Mouse (Mus musculus) limb, embryonic 14.5 days (tissue): ENCODE data around the gene Mrtfa. TPM values are rescaled to one million over a fixed set of nuclear protein-coding genes. Genes with fewer than 3 reads are reported as not detected.
A peak's percentile ranks its signal among the peaks of the same experiment; 100 is the strongest.
"Not testable (repeated sequence)": the region's sequence is repeated elsewhere in the genome, so short reads cannot be mapped to it uniquely, and the experiment has no call there.

Experiments
- ATAC-seq: fragments of 200-750 bp; cut with Nextera tagmentation; 2 replicates; pipeline ENCODE4 v1.8.0; 2017; ENCODE audit warnings: low read depth, moderate number of reproducible peaks, moderate TSS enrichment; ENCODE audit not compliant: low FRiP score
- DNase-seq: peaks from one replicate; pipeline ENCODE4 v3.0.0-alpha.2; 2015; ENCODE audit warnings: low spot score
- H3K27ac ChIP-seq: fragments of 300-500 bp; sonication (generic); replicated peaks from 2 replicates; pipeline ENCODE4 v1.5.1; 2014; ENCODE audit warnings: low read depth, mild to moderate bottlenecking, low read length, moderate library complexity, mixed read lengths
- H3K27me3 ChIP-seq: fragments of 300-500 bp; sonication (generic); 2 replicates; pipeline ENCODE4 v1.6.1; 2014; ENCODE audit warnings: low read length, mixed read lengths; ENCODE audit not compliant: control insufficient read depth, insufficient read depth
- H3K36me3 ChIP-seq: fragments of 300-500 bp; sonication (generic); 2 replicates; pipeline ENCODE4 v1.6.1; 2014; ENCODE audit warnings: mild to moderate bottlenecking, low read length, moderate library complexity, mixed read lengths; ENCODE audit not compliant: control insufficient read depth, insufficient read depth
- H3K4me1 ChIP-seq: fragments of 300-500 bp; sonication (generic); 2 replicates; pipeline ENCODE4 v1.6.1; 2014; ENCODE audit warnings: antibody characterized with exemption, low read length, mixed read lengths; ENCODE audit not compliant: control insufficient read depth, insufficient read depth
- H3K4me2 ChIP-seq: fragments of 300-500 bp; sonication (generic); replicated peaks from 2 replicates; pipeline ENCODE4 v1.6.1; 2014; ENCODE audit warnings: low read depth, mild to moderate bottlenecking, low read length, moderate library complexity; ENCODE audit not compliant: severe bottlenecking
- H3K4me3 ChIP-seq: fragments of 300-500 bp; sonication (generic); replicated peaks from 2 replicates; pipeline ENCODE4 v1.5.1; 2014; ENCODE audit warnings: low read length
- H3K9ac ChIP-seq: fragments of 300-500 bp; sonication (generic); 2 replicates; pipeline ENCODE4 v1.6.1; 2014; ENCODE audit warnings: mild to moderate bottlenecking, low read depth, low read length, moderate library complexity; ENCODE audit not compliant: severe bottlenecking
- H3K9me3 ChIP-seq: fragments of 300-500 bp; sonication (generic); 2 replicates; pipeline ENCODE4 v1.6.1; 2016; ENCODE audit warnings: low read length; ENCODE audit not compliant: control insufficient read depth
- POLR2A ChIP-seq: fragments of 200-500 bp; IDR thresholded peaks from 2 replicates; pipeline ENCODE4 v1.8.0; 2012; ENCODE audit warnings: inconsistent platforms, mild to moderate bottlenecking, moderate library complexity, borderline replicate concordance; ENCODE audit not compliant: insufficient read depth, insufficient read length; ENCODE audit errors: extremely low read depth
- WGBS: fragments of 180-500 bp; shearing (Covaris S2); extraction: QIAGEN DNeasy Blood & Tissue Kit; methylation state at CpG from one replicate; pipeline ENCODE4 v1.1.7; 2014; 5-methylcytosine and 5-hydroxymethylcytosine counted together
- polyA plus RNA-seq, 2 experiments: library from polyadenylated mRNA; depleted of rRNA in 1 of 2; stranded (reverse) in 1 of 2; unstranded in 1 of 2; fragments of >200 nt; fragmentation: Nextera tagmentation in 1 of 2; extraction: Ambion mirVana in 1 of 2; gene quantifications; 2 replicates each; pipeline versions ENCODE4 v1.2.1 to v1.2.3; 2012 to 2014

Gene Mrtfa
- polyA plus RNA-seq, 2 experiments: 25.2 to 29.8 TPM

GRCm38 (mm10) chr15:81226796-81227195, 36.2 kb upstream of the Mrtfa start:
- Histone ChIP-seq H3K9ac (no peak overlapping the region), H3K4me3 (no peak overlapping the region), H3K9me3 (no peaks in the 10 kb centered on the region), H3K4me1 (no peaks in the 10 kb centered on the region), H3K27me3 (no peaks in the 10 kb centered on the region), H3K27ac (no peak overlapping the region), H3K4me2 (no peak overlapping the region), H3K36me3 (no peaks in the 10 kb centered on the region)
- DNase-seq (peak; percentile 60), ATAC-seq (peak; percentile 73)
- 71% methylated on average over 4 of the region's 4 CpGs for WGBS
- no peak for TF ChIP-seq POLR2A

GRCm38 (mm10) chr15:81225732-81226131, 35.2 kb upstream of the Mrtfa start:
- peak; percentile 32; the same call in 1 of the 2 replicates for ATAC-seq
- Histone ChIP-seq H3K9me3 (no peaks in the 10 kb centered on the region), H3K27me3 (no peaks in the 10 kb centered on the region), H3K4me3 (no peak overlapping the region), H3K4me2 (no peak overlapping the region), H3K36me3 (no peaks in the 10 kb centered on the region), H3K4me1 (no peaks in the 10 kb centered on the region), H3K9ac (no peak overlapping the region), H3K27ac (no peak overlapping the region)
- 58% methylated on average over 6 of the region's 6 CpGs for WGBS
- TF ChIP-seq POLR2A: no peak
- peak; percentile 45 for DNase-seq

- H3K27ac ChIP-seq: no peak overlapping the region
- ATAC-seq (no peak), DNase-seq (no peak)
- no peak overlapping the region for H3K4me3 ChIP-seq
- H3K36me3 ChIP-seq: no peaks in the 10 kb centered on the region
- no peaks in the 10 kb centered on the region for H3K4me1 ChIP-seq
- no peak overlapping the region for H3K9ac ChIP-seq
- no peak for TF ChIP-seq POLR2A
- no peaks in the 10 kb centered on the region for H3K9me3 ChIP-seq
- 96% methylated on average over 10 of the region's 10 CpGs for WGBS
- no peaks in the 10 kb centered on the region for H3K27me3 ChIP-seq
- H3K4me2 ChIP-seq: no peak overlapping the region
Observed at GRCm38 (mm10) chr15:81225016-81225415, 34.5 kb upstream of the Mrtfa start.

- H3K27ac ChIP-seq: no peak overlapping the region
- ATAC-seq (no peak), DNase-seq (no peak)
- H3K4me1 ChIP-seq: no peaks in the 10 kb centered on the region
- H3K4me3 ChIP-seq: no peak overlapping the region
- no peaks in the 10 kb centered on the region for H3K36me3 ChIP-seq
- whole genome bisulfite sequencing: 53% methylated on average over 6 of the region's 6 CpGs
- no peak overlapping the region for H3K9ac ChIP-seq
- H3K9me3 ChIP-seq: no peaks in the 10 kb centered on the region
- no peak overlapping the region for H3K4me2 ChIP-seq
- TF ChIP-seq POLR2A: no peak
- H3K27me3 ChIP-seq: no peaks in the 10 kb centered on the region
Observed at GRCm38 (mm10) chr15:81221446-81221845, 30.9 kb upstream of the Mrtfa start.

- not testable (repeated sequence) for H3K4me1 ChIP-seq, H3K36me3 ChIP-seq, H3K27me3 ChIP-seq, H3K9ac ChIP-seq, DNase-seq, ATAC-seq, H3K4me3 ChIP-seq, H3K9me3 ChIP-seq, H3K4me2 ChIP-seq, H3K27ac ChIP-seq
- 64% methylated on average over 8 of the region's 8 CpGs for WGBS
Observed at GRCm38 (mm10) chr15:81220051-81220450, 29.5 kb upstream of the Mrtfa start.

DNA sequence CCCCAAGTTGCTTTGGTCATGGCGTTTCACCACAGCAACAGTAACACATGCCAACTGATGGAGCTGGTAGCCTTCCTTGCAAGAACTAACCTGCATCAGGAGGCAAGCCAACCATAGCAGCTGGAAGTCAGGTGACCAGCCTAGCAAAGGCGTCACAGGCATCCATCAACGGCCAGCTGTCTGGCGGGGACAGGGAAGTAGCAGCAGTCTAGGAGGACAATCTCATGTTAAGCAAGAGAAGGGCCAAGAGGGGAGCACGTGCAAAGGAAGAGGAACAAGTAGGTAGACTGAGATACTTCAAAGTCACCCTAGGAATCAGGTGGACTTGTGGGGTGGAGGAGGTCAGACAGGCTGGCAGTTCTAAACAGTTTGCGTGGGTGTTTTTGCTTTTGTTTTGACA, 28.5 kb upstream of the Mrtfa start:
- no peak overlapping the region for H3K4me2 ChIP-seq

More for the DNA sequence above, 28.5 kb upstream of the Mrtfa start:
- Histone ChIP-seq H3K9ac (no peak overlapping the region), H3K27me3 (no peaks in the 10 kb centered on the region), H3K4me1 (no peaks in the 10 kb centered on the region), H3K4me3 (no peak overlapping the region), H3K36me3 (no peaks in the 10 kb centered on the region), H3K9me3 (no peaks in the 10 kb centered on the region), H3K27ac (no peak overlapping the region)
- no peak for DNase-seq
- 58% methylated on average over 6 of the region's 6 CpGs for WGBS
- no peak for TF ChIP-seq POLR2A
- no peak for ATAC-seq
